Mouse (Mus musculus) cerebellum, adult 18-20 months (tissue): ENCODE measurements around the gene Asb2.
A peak's percentile ranks its signal among the peaks of the same experiment; 100 is the strongest.

Experiments
- DNase-seq, 2 experiments: peaks; one replicate each; pipeline ENCODE4 v3.0.0; 2021

Gene Asb2

GRCm38 (mm10) chr12:103314640-103315361, 41.0 kb downstream of the Asb2 start:
- DNase-seq: no peak

DNA sequence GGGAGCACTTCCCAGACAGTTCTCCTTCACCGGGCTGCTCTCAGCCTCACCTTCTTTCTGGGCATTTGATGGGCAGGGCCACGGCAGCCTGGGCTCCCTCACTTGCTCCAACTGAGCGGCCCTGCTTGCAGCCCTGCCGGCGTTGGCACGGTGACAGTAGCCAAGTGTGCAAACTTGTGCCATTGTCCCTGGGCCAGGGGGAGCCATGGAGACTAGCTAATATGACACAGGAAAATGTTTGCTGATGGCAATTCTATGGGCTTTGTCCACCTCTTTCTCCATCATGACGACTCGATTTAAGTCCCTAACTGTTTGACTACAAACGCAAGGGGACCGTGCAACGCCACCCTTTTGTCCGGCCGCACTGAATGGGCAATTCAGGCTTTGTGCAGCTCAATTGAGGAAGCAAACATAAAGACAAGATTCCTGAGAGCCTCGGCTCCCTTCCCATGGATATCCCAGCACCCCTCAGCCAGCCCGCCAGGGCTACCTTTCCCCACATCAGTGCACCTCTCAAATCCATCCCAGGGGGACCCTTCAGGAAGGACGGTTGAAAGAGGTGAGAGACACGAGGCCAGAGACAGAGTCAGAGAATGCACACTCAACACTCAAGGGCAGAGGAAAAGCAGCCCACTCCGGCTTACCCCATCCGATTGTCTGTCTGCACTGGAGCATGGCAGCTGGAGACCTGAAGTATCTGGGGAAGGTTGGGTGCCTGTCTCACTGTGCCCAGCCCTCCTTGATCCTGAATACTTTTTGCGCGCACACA, 41.7 kb downstream of the Asb2 start:
- peak in 1 of 2 experiments; percentile 20 for DNase-seq

DNA sequence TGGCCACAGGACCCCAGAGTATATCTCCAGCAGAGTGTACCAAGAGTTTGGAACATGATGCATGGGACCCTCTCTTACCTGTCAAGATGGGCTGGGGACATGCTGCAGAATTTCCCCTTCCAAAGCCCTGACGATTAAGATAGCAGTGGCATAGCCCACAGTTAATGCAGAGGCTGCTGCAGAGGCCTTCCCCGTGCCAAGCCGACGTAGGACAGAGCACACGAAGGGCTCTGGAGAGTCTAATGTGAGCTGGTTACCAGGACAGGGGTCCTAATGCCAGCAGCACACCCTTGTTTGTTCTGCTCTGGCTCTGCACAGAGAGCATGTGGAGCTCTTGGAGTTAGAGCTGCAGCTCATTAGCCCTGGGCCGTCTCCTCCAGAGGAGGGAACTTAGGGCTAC, 42.5 kb downstream of the Asb2 start:
- no peak for DNase-seq

- DNase-seq: no peak
Measured at GRCm38 (mm10) chr12:103311921-103312320, 43.9 kb downstream of the Asb2 start.

- no peak for DNase-seq
Measured at GRCm38 (mm10) chr12:103310744-103311267, 45.0 kb downstream of the Asb2 start, which contains the start of gene Fam181a. Fam181a (plus strand) TSS chr12:103310975.

DNA sequence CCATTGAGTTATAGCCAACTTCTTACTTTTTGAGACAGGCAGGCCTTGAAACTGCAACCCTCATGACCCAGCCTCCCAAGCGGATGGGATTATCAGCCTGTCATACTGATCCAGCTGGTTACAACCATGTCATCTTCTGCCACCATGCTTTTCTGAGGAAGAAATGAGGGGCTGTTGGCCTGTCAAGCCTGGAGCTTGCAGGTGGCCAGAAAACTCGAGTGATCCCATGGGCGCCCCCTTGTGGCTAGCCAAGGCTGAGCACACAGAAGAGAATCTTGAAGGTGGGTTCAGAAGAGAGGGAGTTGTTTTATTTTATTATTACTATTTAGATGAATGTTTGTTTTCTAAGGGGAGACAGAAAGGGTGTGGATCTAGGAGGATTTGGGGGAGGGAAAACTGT, 49.1 kb downstream of the Asb2 start:
- peak; percentile 16 to 34 for DNase-seq

GRCm38 (mm10) chr12:103306224-103306623, 49.6 kb downstream of the Asb2 start:
- peak in 1 of 2 experiments; percentile 19 for DNase-seq

GRCm38 (mm10) chr12:103302960-103303359, 52.8 kb downstream of the Asb2 start:
- no peak for DNase-seq

DNA sequence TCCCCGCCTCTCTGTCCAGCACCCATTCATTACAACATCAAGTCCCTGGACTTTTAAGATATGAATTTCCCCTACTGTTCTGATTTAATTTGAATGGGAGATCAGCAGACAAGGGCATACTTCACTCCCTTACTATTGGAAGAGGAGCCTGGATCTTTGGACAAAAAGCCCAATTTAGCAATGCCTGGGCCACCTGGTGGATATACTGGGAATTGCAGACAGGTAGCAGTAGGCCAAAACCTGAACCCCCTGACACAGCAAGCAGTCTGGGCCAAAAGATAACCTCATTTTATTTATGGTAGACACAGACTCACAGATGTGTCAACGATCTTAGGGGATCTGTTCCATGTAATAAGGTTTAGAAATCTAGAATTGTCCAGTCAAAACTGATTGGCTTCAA, 54.2 kb downstream of the Asb2 start:
- DNase-seq: peak; percentile 57 to 71

GRCm38 (mm10) chr12:103300493-103300892, 55.3 kb downstream of the Asb2 start:
- no peak for DNase-seq

DNA sequence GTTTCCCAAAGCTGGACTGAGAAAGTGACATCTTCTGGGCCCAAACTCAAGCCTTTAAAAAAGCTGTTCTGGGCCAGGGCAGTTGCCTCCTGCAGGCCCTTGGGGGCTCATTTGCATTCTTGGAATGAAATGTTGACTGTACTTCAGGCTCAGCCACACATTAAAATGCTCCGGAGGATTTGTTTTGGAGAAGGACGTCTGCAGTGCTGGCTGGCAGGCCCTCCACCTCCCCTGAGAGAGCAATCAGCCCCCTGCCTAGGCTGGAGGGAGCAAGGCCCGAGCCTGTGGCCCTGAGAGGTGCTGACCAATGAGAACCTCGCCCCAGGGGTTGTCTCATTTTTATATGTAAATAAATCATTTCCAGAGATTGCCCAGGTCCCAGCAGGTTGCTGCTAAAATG, 59.5 kb downstream of the Asb2 start:
- DNase-seq: peak in 1 of 2 experiments; percentile 9

GRCm38 (mm10) chr12:103292366-103292765, 63.4 kb downstream of the Asb2 start:
- DNase-seq: no peak

DNA sequence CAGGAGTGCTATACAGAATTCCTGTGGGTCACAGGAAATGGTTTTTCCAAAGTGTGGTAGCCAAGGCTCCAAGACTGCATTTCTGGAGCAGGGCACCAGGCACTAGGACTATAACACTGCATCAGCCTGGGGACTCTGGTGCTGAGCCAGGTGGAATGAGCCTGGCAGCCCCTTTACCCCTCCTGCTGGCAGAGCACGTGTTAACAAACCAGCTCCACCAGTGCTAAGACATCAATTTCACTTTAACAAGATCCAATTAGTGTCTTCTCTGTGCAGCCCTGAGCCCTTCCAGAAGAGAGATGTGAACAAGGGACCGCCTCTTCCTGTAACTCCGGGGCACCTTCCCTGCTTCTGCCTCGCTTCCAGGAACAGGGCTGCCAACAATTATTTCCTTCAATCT, 68.5 kb downstream of the Asb2 start:
- no peak for DNase-seq

- DNase-seq: no peak
Measured at GRCm38 (mm10) chr12:103283411-103283810, 72.4 kb downstream of the Asb2 start.

DNA sequence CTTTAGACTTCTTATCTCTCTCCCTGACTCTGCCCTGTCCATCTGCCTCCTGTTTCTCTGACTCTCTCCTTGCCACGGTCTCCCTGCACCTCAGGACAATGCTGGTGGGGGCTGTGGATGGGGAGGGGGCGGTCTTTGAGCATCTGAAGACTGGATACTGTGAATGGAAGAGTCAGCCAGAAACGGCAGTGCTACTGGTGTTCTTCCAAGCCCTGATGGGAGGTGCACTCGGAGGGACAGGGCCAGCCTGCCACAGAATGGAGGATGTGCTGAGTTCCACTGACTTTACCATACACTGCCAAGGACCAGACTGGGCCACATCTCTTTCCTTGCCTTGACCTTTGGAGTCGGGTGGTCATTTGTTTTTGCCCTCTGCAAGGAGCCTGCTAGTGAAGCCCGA, 72.9 kb downstream of the Asb2 start:
- no peak for DNase-seq

DNA sequence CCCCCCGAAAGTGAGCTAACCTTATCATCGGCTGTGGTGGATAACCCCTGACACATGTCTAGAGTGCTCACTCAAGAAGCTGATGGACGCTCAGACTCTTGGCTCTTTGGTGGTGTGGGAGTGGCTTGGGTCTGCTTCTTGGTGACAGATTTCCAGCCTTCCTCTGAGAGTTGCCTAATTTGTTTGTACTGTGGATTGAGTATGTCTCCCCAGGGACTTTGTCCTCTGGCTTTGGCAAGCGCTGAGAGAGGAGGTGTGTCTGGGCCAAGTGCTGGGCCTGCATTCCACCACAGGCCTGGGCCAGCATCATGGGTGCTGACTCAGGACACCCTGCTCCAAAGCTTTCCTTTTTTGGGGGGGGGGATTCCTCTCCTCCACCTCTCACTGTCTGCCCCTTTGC, 73.9 kb downstream of the Asb2 start:
- DNase-seq: peak in 1 of 2 experiments; percentile 12

DNA sequence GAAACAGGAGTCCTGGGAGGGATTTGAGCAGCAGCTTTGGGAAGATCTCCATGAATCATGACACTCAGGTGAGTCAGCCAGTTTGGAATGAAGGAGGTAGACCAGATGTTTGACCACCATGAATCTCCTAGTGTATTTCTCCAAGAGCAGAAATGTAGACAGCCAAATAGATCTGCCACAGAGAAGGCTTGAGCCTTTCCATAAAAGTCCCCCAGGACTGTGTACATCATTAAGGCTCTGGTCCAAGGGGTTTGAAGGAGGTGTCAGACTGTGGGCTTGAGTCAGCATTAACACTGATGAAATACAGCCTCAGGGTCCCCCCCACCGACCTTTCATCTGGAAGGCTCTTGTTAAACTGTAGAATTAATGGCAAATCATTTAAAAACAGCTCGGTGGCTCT, 74.3 kb downstream of the Asb2 start:
- no peak for DNase-seq

GRCm38 (mm10) chr12:103276422-103276821, 79.4 kb downstream of the Asb2 start:
- DNase-seq: no peak

- no peak for DNase-seq
Measured at GRCm38 (mm10) chr12:103273732-103274131, 82.1 kb downstream of the Asb2 start.

DNA sequence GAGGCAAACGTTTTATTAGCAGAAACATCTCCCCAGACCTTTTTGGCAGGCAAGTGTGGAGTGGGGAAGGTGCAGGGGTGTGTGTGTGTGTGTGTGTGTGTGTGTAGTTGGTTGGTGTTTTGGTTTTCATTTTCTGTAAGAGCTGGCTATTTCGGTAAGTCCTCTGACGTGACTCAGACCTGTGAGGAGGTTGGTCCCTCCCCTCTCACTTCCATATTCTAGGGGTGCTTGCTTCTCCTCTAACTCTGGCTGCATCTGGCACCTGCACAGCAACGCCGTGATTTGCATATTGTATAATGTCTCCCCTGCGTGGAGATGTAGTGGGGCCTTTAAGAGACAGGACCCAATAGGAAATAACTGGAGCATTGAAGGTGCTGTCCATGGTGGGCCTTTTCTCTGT, 82.8 kb downstream of the Asb2 start:
- DNase-seq: no peak

DNA sequence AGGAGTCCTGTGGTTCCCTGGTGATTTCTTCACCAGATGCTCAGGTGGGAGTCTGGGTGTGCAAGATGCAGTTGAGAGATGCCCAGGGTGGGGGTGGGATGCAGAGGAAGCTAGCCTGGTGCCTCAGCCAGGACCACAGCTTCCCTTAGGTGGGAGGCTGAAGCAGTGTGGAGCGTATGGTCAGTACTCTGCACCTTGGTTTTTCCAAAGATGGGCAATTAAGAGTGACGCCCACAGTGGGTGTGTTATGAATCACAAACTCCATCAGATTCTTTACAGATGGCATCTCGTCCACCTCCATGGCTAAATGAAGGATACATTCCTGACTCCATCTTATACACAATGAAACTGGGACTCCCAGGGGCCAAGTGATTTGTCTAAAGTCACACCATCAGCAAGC, 83.6 kb downstream of the Asb2 start:
- no peak for DNase-seq
